Mouse (Mus musculus): ENCODE results near the gene Csf2ra.
"Not testable (repeated sequence)": the region's sequence is repeated elsewhere in the genome, so short reads cannot be mapped to it uniquely, and the experiment has no call there.

Gene Csf2ra

DNA sequence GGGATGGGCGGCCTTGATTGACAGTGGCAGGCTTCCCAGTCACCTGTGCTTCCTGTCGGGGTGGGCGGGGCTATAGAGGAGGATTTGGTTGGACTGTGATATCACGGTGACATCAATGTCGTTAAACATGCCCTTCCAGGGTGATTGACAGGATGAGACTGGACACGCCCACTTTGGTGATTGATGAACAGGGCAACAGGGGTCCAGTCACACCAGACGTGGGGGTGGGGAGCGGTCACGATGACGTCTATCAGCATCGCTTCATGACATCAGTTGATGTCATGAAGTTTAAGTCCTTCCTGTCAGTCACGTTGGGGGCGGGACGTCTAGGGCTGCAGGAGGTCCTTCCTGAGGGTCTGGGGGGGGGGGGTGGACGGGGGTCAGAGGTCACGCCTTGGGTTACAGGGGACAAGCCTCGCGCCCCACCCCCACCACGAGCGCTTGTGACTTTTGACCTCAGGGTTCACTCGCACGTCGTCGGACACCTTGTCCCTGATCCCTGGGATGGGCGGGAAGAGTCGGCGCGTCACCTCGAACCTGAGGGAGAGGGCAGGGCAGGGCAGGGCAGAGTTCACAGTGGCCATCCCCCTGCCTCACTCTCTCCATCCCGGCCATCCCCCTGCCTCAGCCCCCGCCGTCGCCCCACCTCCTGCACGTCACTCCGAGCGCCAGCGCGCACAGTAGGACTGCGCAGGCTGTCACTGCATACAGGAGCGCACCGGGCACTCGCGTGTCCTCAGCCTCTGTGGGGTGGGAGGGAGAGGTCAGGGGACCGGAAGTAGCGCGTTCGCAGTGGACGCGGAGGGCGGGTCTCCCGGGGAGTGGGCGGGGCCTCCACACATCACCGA, 3.3 kb downstream of the Csf2ra start:
- DNase-seq (ENCODE audit: low read depth, low spot score) = no peak

DNA sequence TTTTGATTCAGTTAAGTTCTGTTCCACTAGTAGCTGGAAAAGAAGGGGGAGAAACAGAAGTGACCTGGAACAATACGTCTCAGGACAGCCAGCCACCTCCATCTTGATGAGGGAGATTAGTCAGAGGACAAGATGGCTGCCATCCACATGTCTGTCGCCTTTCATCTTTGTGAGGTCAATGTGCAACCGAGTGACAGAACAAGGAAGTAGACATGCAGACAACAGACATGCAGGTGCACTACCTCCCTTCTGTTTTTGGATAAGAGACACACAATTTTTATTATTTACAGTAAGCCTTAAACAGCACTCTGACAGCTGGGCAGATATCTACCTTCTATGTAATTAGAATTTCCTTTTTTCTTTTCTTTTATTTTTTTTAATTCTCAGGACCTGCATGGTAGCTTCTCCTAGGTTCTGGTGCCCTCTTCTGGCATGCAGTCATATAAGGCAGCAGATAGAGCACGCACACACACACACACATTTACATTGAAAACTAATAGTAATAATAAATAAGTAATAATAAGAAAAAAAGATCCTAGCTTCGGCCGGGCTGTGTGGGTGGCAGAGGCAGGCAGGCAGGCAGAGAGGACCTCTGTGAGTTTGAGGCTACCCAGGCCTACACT, 4.4 kb downstream of the Csf2ra start:
- no peak for DNase-seq (ENCODE audit: low read depth, low spot score)

DNA sequence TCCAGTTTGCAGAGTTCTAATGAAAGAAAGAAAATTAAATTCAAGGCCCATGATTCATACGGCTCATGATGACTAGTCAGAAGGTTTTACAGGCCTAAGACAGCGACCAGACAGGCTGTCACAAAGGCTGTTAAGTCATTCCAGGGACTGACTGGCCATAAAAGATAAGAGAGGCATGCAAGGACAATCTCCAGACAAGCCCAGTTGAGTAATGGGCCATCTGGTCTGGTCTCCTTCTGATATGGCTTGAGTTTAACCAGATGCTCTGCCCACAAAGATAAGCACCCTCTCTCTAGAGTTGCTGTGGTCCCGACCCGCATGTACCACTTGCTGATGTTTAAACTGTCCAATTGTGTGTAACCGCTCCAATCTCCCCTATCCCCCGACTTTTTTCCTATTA, 20.7 kb downstream of the Csf2ra start:
- DNase-seq (ENCODE audit: low read depth, low spot score) = not testable (repeated sequence)

DNA sequence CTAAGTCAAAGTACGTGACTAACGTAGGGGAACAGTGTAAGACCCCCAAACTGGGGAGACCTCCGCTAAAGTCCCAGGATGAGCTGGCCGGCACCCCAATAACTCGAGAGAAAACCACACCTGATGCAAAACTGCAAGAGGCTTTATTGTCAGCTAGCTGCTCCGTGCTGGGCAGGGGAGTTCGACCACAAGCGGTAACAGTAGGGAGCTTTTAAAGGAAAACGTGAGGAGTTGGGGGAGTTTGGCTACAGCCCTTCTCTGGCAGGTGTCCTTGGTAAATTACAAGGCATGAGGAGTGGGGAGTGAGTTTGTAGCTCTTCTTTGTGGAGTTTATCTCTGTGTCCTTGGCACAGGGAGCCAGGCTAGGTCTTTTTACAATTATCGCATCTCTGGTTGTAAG, 28.4 kb downstream of the Csf2ra start:
- DNase-seq (ENCODE audit: low read depth, low spot score) = no peak

DNA sequence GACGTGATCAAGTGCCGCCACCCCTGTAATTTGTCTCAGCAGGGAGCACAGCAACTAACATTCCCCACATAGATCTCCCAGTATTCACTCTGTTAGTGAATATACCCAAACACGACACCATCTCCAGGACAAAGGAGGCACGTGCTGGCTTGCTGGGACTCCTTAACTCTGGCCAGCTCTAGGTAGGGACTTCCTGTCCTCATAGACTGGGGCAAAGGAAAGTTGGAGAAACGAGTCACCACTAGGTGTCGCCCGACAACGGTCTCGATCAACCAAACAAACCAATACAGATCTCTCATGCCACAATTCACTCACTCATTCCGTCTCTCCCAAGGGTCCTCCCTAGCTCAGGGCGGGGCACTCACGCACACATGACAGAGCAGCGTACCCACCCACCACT, 28.9 kb downstream of the Csf2ra start:
- peak; percentile 55 for DNase-seq (ENCODE audit: low read depth, low spot score)

DNA sequence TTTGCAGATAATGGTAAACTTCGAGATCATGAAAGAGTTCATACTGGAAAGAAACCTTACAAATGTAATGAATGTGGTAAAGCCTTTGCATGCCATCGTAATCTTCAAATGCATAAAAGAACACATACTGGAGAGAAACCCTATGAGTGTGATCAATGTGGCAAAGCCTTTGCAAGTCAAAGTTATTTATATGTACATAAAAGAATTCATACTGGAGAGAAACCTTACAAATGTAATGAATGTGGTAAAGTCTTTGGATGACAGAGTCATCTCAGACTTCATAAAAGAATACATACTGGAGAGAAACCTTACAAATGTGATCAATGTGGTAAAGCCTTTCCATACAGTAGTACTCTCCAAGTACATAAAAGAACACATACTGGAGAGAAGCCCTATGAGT, 44.6 kb downstream of the Csf2ra start, which contains the start of gene Gm6020:
Gene Gm6020, plus strand, starts transcription at position 301 of the 400 bp plus-strand sequence.
- not testable (repeated sequence) for DNase-seq (ENCODE audit: low read depth, low spot score)

DNA sequence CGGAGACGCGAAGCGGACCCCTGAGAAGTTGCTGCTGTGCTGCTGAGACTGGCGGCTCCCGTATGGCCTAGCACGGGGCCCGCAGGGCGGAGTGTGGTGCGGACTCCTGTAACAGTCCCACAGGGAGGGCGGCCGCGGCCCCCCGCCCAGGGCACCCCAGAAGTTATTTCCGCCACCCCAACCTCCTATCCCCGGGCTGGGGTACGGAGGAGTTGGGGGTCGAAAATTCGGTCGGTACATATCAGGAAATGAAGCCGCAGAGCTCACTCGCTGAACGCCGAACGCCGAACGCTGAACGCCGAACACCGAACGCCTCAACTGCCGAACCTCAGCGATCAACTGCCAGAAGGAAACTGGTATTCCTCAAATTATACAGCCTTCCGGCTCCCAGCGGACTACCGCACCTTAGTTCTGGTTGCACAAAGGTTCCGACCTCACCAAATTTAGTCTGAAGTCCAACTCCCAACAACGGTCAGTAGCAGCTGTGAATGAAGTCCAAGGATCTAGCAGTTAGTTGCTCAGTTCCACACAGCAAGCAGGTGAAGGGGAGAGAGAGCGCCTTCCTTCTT, 52.4 kb downstream of the Csf2ra start, which contains the start of gene Gm7102:
Gene Gm7102, minus strand, starts transcription at position 554 of the 569 bp plus-strand sequence.
- DNase-seq (ENCODE audit: low read depth, low spot score) = no peak

Data from telencephalon, adult 2 months (tissue).